Mouse (Mus musculus): ENCODE measurements at regions not wholly inside any gene's neighbourhood (a gene's known extent, or its start where the extent isn't known, plus 50 kb on each side); places are given as distances from the start of the nearest gene placed in this dataset.

GRCm38 (mm10) chr15:87101146-87101545, 443.0 kb upstream of the Fam19a5 start:
- no peak for DNase-seq (ENCODE audit: low read depth)

- no peak for DNase-seq (ENCODE audit: low read depth)
Measured at GRCm38 (mm10) chr15:87102211-87102610, 441.9 kb upstream of the Fam19a5 start.

GRCm38 (mm10) chr15:87105951-87106350, 438.1 kb upstream of the Fam19a5 start:
- DNase-seq (ENCODE audit: low read depth): no peak

GRCm38 (mm10) chr15:87107701-87108100, 436.4 kb upstream of the Fam19a5 start:
- DNase-seq (ENCODE audit: low read depth): no peak

- DNase-seq (ENCODE audit: low read depth): no peak
Measured at GRCm38 (mm10) chr15:87108411-87108810, 435.7 kb upstream of the Fam19a5 start.

- no peak for DNase-seq (ENCODE audit: low read depth)
Measured at GRCm38 (mm10) chr15:87122656-87123055, 421.4 kb upstream of the Fam19a5 start.

GRCm38 (mm10) chr15:87125427-87126148, 418.5 kb upstream of the Fam19a5 start:
- no peak for DNase-seq (ENCODE audit: low read depth)

- DNase-seq (ENCODE audit: low read depth): no peak
Measured at GRCm38 (mm10) chr15:87138870-87139269, 405.2 kb upstream of the Fam19a5 start.

GRCm38 (mm10) chr15:87169136-87169535, 375.0 kb upstream of the Fam19a5 start:
- no peak for DNase-seq (ENCODE audit: low read depth)

- DNase-seq (ENCODE audit: low read depth): no peak
Measured at GRCm38 (mm10) chr15:87170890-87171289, 373.2 kb upstream of the Fam19a5 start.

GRCm38 (mm10) chr15:87173096-87173495, 371.0 kb upstream of the Fam19a5 start:
- no peak for DNase-seq (ENCODE audit: low read depth)

- no peak for DNase-seq (ENCODE audit: low read depth)
Measured at GRCm38 (mm10) chr15:87178646-87179045, 365.5 kb upstream of the Fam19a5 start.

GRCm38 (mm10) chr15:87180836-87181235, 363.3 kb upstream of the Fam19a5 start:
- DNase-seq (ENCODE audit: low read depth): no peak

- DNase-seq (ENCODE audit: low read depth): no peak
Measured at GRCm38 (mm10) chr15:87184248-87184647, 359.9 kb upstream of the Fam19a5 start.

- no peak for DNase-seq (ENCODE audit: low read depth)
Measured at GRCm38 (mm10) chr15:87188816-87189455, 355.2 kb upstream of the Fam19a5 start.

- DNase-seq (ENCODE audit: low read depth): no peak
Measured at GRCm38 (mm10) chr15:87191901-87192300, 352.2 kb upstream of the Fam19a5 start.

GRCm38 (mm10) chr15:87196306-87196893, 347.7 kb upstream of the Fam19a5 start:
- DNase-seq (ENCODE audit: low read depth): no peak

- no peak for DNase-seq (ENCODE audit: low read depth)
Measured at GRCm38 (mm10) chr15:87199641-87200040, 344.5 kb upstream of the Fam19a5 start.

GRCm38 (mm10) chr15:87200282-87201048, 343.6 kb upstream of the Fam19a5 start:
- no peak for DNase-seq (ENCODE audit: low read depth)

GRCm38 (mm10) chr15:87201055-87201454, 343.0 kb upstream of the Fam19a5 start:
- no peak for DNase-seq (ENCODE audit: low read depth)

GRCm38 (mm10) chr15:87229951-87230350, 314.1 kb upstream of the Fam19a5 start:
- DNase-seq (ENCODE audit: low read depth): no peak

- DNase-seq (ENCODE audit: low read depth): no peak
Measured at GRCm38 (mm10) chr15:87236096-87236495, 308.0 kb upstream of the Fam19a5 start.

GRCm38 (mm10) chr15:87239057-87239456, 305.0 kb upstream of the Fam19a5 start:
- DNase-seq (ENCODE audit: low read depth): no peak

All from fibroblast of lung, adult 2 months (primary cell).